Mouse (Mus musculus): ENCODE data around the gene Slc6a18. TPM values are rescaled to one million over a fixed set of nuclear protein-coding genes. Genes with fewer than 3 reads are reported as not detected.

Slc6a18 gene
- total RNA-seq, 2 experiments from 2014 or later: not detected

GRCm38 (mm10) chr13:73618406-73618805 lies 59.4 kb downstream of the Slc6a18 start:
- DNase-seq: peak in 1 of 2 experiments; percentile 19
- intact Hi-C loops (cut with DNase I): no loop called here

Other genes with a start within 250 kb of the Slc6a18 start
- 1 to 10 TPM; 7.0 to 9.4 TPM for gene Lpcat1, start 210.8 kb downstream of the Slc6a18 start, total RNA-seq (2021)
- not detected for gene Slc6a3, start 141.3 kb downstream of the Slc6a18 start, total RNA-seq (2021)
- gene Clptm1l, start 74.0 kb downstream of the Slc6a18 start, total RNA-seq (2021): 10 to 100 TPM; 56.7 to 65.2 TPM
- gene Tert, start 51.1 kb downstream of the Slc6a18 start, total RNA-seq (2021): not detected
- gene Slc6a19, start 26.8 kb upstream of the Slc6a18 start, total RNA-seq (2021): not detected
- gene Slc12a7, start 55.1 kb upstream of the Slc6a18 start, total RNA-seq (2021): 100 to 1,000 TPM; 163 to 167 TPM
- gene Nkd2, start 169.6 kb upstream of the Slc6a18 start, total RNA-seq (2021): under 1 TPM; 0.70 to 0.78 TPM